Mouse (Mus musculus): ENCODE results near the gene Rnf103. TPM values are rescaled to one million over a fixed set of nuclear protein-coding genes. Genes with fewer than 3 reads are reported as not detected.

The Rnf103 gene
- polyA plus RNA-seq, 1 experiment, result 34.8 TPM

- DNase-seq (ENCODE audit: extremely low spot score in 1 of 2, low spot score in 1 of 2), result no peak
Observed at GRCm38 (mm10) chr6:71492136-71492535, 1.6 kb upstream of the Rnf103 start.

GRCm38 (mm10) chr6:71492756-71493674, 679 bp upstream of the Rnf103 start:
- DNase-seq (ENCODE audit: extremely low spot score in 1 of 2, low spot score in 1 of 2), result no peak

GRCm38 (mm10) chr6:71494341-71495020, 787 bp downstream of the Rnf103 start:
- peak; percentile 5 to 44 for DNase-seq (ENCODE audit: extremely low spot score in 1 of 2, low spot score in 1 of 2)

- no peak for DNase-seq (ENCODE audit: extremely low spot score in 1 of 2, low spot score in 1 of 2)
Observed at GRCm38 (mm10) chr6:71500575-71500974, 6.9 kb downstream of the Rnf103 start.

GRCm38 (mm10) chr6:71503001-71503400, 9.3 kb downstream of the Rnf103 start:
- DNase-seq (ENCODE audit: extremely low spot score in 1 of 2, low spot score in 1 of 2), result no peak

GRCm38 (mm10) chr6:71503670-71504069, 10.0 kb downstream of the Rnf103 start:
- no peak for DNase-seq (ENCODE audit: extremely low spot score in 1 of 2, low spot score in 1 of 2)

GRCm38 (mm10) chr6:71504091-71504490, 10.4 kb downstream of the Rnf103 start:
- no peak for DNase-seq (ENCODE audit: extremely low spot score in 1 of 2, low spot score in 1 of 2)

GRCm38 (mm10) chr6:71505671-71506070, 12.0 kb downstream of the Rnf103 start:
- DNase-seq (ENCODE audit: extremely low spot score in 1 of 2, low spot score in 1 of 2), result no peak

- DNase-seq (ENCODE audit: extremely low spot score in 1 of 2, low spot score in 1 of 2), result no peak
Observed at GRCm38 (mm10) chr6:71519476-71519875, 25.8 kb downstream of the Rnf103 start.

GRCm38 (mm10) chr6:71525556-71525955, 31.9 kb downstream of the Rnf103 start:
- DNase-seq (ENCODE audit: extremely low spot score in 1 of 2, low spot score in 1 of 2), result peak in 1 of 2 experiments; percentile 41

- no peak for DNase-seq (ENCODE audit: extremely low spot score in 1 of 2, low spot score in 1 of 2)
Observed at GRCm38 (mm10) chr6:71527056-71527455, 33.4 kb downstream of the Rnf103 start.

GRCm38 (mm10) chr6:71527826-71528225, 34.1 kb downstream of the Rnf103 start:
- no peak for DNase-seq (ENCODE audit: extremely low spot score in 1 of 2, low spot score in 1 of 2)

GRCm38 (mm10) chr6:71530176-71530575, 36.5 kb downstream of the Rnf103 start:
- DNase-seq (ENCODE audit: extremely low spot score in 1 of 2, low spot score in 1 of 2), result no peak

GRCm38 (mm10) chr6:71537286-71537685, 43.6 kb downstream of the Rnf103 start:
- DNase-seq (ENCODE audit: extremely low spot score in 1 of 2, low spot score in 1 of 2), result no peak

GRCm38 (mm10) chr6:71543686-71544499, 50.2 kb downstream of the Rnf103 start, which contains the start of gene Chmp3:
Chmp3 (plus strand) TSS chr6:71543797.
- DNase-seq (ENCODE audit: extremely low spot score in 1 of 2, low spot score in 1 of 2), result peak; percentile 91 to 97

GRCm38 (mm10) chr6:71555507-71555951, 61.8 kb downstream of the Rnf103 start:
- no peak for DNase-seq (ENCODE audit: extremely low spot score in 1 of 2, low spot score in 1 of 2)

- no peak for DNase-seq (ENCODE audit: extremely low spot score in 1 of 2, low spot score in 1 of 2)
Observed at GRCm38 (mm10) chr6:71556826-71557225, 63.1 kb downstream of the Rnf103 start.
